Mouse (Mus musculus): ENCODE data around the gene Ttyh3.

- TF ChIP-seq CTCF (IDR thresholded peaks at IDR 0.05; ENCODE audit: borderline replicate concordance, extremely low read depth, insufficient read depth, insufficient read length) (no peak), POLR2A (IDR thresholded peaks at IDR 0.05; ENCODE audit: borderline replicate concordance, extremely low read depth, insufficient read depth, insufficient read length, poor library complexity, severe bottlenecking) (no peak)
These were observed 10.8 kb downstream of the Ttyh3 start for GRCm38 (mm10) chr5:140637989-140638388.

Data from brain, embryonic 14.5 days (tissue).